Mouse (Mus musculus): Measurements from ENCODE around the gene Apol7a. TPM values are rescaled to one million over a fixed set of nuclear protein-coding genes. Genes with fewer than 3 reads are reported as not detected.

The Apol7a gene
- polyA plus RNA-seq, 1 experiment from 2014 or later, result 0.11 TPM

DNA sequence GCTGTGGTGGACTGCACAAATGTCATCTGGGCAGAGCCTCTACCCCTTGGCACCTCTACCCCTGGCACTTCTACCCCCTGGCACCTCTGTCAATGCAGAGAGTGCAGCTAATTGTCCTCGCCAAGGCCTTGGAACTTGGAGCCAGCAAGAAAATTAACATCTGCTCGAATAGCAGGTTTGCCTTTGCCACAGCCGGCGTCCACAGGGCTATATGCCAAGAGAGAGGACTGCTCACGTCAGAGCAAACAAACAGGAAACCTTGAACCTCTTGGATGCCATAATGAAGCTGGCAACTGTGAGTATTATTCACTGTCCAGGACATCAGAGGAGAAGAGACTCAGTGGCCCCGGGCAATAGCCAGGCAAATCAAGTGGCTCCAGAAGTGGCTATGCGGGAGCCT is 22.0 kb downstream of the Apol7a start:
- Histone ChIP-seq H3K9ac (ENCODE audit: low read length) (no peak overlapping the region), H3K4me2 (ENCODE audit: low read length) (no peak overlapping the region), H3K27me3 (ENCODE audit: control insufficient read depth, insufficient read depth, low read length) (no peaks in the 10 kb centered on the region), H3K27ac (replicated peaks in 1 of 2; ENCODE audit: control insufficient read depth in 1 of 2, insufficient read depth in 1 of 2, low read depth in 2 of 2, low read length in 2 of 2) (no peak overlapping the region), H3K4me3 (ENCODE audit: control insufficient read depth in 1 of 2, insufficient read depth in 1 of 2, low read depth in 1 of 2, low read length in 2 of 2) (no peak overlapping the region), H3K4me1 (ENCODE audit: control insufficient read depth in 2 of 2, insufficient read depth in 2 of 2, low read length in 2 of 2) (no peaks in the 10 kb centered on the region), H3K36me3 (ENCODE audit: control insufficient read depth, insufficient read depth, low read length) (no peaks in the 10 kb centered on the region), H3K9me3 (ENCODE audit: control insufficient read depth, low read length) (no peaks in the 10 kb centered on the region)
- WGBS, result 75% methylated on average over 7 of the region's 7 CpGs
- no peak for ATAC-seq (ENCODE audit: insufficient number of reproducible peaks, insufficient read depth, low FRiP score, low read depth)

DNA sequence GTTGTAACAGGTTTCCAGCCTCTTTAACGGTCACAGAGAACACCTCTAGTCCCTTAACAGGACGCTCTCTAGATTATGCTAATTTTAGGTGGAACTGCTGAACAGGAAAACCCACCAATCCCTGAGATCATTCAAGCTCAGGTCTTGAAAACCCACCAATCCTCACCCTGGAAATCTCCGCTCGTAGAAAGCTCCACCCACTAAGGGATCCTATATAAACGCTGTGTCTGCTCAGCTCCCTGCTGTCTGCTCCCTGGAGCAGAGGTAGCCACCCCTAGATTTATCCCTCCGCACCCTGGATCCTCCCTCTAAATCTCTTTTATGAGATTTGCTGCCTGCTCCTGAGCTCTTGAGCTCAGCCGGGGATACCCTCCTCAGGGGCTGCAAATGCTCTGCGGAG is 28.3 kb downstream of the Apol7a start:
- H3K27ac ChIP-seq (replicated peaks in 1 of 2; ENCODE audit: control insufficient read depth in 1 of 2, insufficient read depth in 1 of 2, low read depth in 2 of 2, low read length in 2 of 2), result no peak overlapping the region
- no peak overlapping the region for H3K4me2 ChIP-seq (ENCODE audit: low read length)
- H3K36me3 ChIP-seq (ENCODE audit: control insufficient read depth, insufficient read depth, low read length), result no peaks in the 10 kb centered on the region
- peaks cover 12 to 22% of the 10 kb centered on the region in 2 experiments for H3K4me1 ChIP-seq (ENCODE audit: control insufficient read depth in 2 of 2, insufficient read depth in 2 of 2, low read length in 2 of 2)
- H3K27me3 ChIP-seq (ENCODE audit: control insufficient read depth, insufficient read depth, low read length), result no peaks in the 10 kb centered on the region
- H3K4me3 ChIP-seq (ENCODE audit: control insufficient read depth in 1 of 2, insufficient read depth in 1 of 2, low read depth in 1 of 2, low read length in 2 of 2), result no peak overlapping the region
- no peaks in the 10 kb centered on the region for H3K9me3 ChIP-seq (ENCODE audit: control insufficient read depth, low read length)
- ATAC-seq (ENCODE audit: insufficient number of reproducible peaks, insufficient read depth, low FRiP score, low read depth), result no peak
- 84% methylated on average over 8 of the region's 8 CpGs for WGBS
- H3K9ac ChIP-seq (ENCODE audit: low read length), result no peak overlapping the region

DNA sequence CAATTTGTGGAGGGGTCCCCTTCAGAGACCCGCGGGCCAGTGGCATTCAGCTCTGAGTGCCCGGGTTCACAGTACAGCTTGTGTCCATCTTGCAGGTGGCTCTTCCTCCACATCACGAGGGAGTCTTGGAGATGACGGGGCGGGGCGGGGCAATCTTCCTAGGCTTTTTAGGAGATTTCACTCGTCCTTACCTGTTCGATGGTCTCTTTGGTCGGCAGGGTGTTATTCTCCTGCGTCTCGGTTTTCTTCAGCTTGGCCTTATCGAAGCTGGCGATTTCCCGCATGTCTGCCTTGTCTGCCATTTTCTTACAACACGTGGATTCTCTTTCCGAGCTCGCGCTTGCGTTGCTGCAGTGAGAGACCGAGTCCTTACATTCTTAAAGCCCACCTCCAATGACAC is 28.9 kb downstream of the Apol7a start:
- Histone ChIP-seq H3K27me3 (ENCODE audit: control insufficient read depth, insufficient read depth, low read length) (no peaks in the 10 kb centered on the region), H3K27ac (replicated peaks in 1 of 2; ENCODE audit: control insufficient read depth in 1 of 2, insufficient read depth in 1 of 2, low read depth in 2 of 2, low read length in 2 of 2) (no peak overlapping the region), H3K9ac (ENCODE audit: low read length) (no peak overlapping the region), H3K4me2 (ENCODE audit: low read length) (no peak overlapping the region), H3K4me3 (ENCODE audit: control insufficient read depth in 1 of 2, insufficient read depth in 1 of 2, low read depth in 1 of 2, low read length in 2 of 2) (no peak overlapping the region), H3K9me3 (ENCODE audit: control insufficient read depth, low read length) (no peaks in the 10 kb centered on the region), H3K4me1 (ENCODE audit: control insufficient read depth in 2 of 2, insufficient read depth in 2 of 2, low read length in 2 of 2) (peaks cover 12 to 25% of the 10 kb centered on the region in 2 experiments), H3K36me3 (ENCODE audit: control insufficient read depth, insufficient read depth, low read length) (no peaks in the 10 kb centered on the region)
- ATAC-seq (ENCODE audit: insufficient number of reproducible peaks, insufficient read depth, low FRiP score, low read depth), result no peak
- 94% methylated on average over 21 of the region's 21 CpGs for WGBS

DNA sequence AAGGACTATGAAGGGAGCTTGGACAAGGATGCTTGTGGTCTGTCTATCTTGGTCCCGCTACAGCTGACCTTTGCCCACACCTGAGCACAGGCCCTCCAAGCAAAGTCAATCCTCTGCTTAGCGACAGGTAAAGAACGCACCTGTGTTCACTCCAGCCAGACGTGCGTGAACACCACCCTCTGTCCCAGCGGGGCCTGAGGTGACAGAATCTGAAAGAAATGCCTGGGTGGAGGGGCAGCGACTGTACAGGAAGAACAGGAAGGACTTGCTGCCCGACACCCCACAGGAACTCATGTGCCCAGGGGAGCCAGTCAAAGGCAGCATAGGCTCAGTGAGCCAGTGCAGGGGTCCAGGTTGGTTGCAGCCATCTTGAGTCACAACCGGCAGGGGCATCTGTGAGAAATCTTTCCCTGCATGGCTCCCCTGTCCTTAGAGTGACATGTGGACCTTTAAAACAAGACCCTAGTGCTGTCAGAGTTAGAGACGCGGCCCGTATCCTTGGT is 30.0 kb downstream of the Apol7a start:
- H3K36me3 ChIP-seq (ENCODE audit: control insufficient read depth, insufficient read depth, low read length), result no peaks in the 10 kb centered on the region

DNA sequence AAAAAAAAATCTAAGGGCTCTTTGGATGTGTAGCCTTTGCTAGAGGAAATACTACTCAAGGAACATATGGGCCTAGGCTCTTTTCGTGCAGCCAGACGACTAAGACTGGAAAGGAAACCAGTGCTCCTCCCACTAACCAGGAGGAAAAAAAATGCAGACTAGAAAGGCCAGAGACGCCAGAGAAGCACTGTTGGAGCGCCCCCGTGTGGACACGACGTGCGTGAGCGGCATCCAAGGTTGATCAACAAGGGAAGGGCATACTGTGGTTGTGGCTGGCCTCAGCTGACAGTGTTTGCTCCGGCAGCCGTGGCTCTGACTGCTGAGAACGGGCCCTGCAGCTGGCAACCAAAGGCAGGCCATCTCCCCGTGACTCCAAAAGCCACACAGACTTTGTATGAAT is 30.8 kb downstream of the Apol7a start:
- WGBS, result under 1% methylated on average over 13 of the region's 13 CpGs
- peak overlapping the region; percentile 15 to 28; a peak in 3 of 4 replicates for H3K4me3 ChIP-seq (ENCODE audit: control insufficient read depth in 1 of 2, insufficient read depth in 1 of 2, low read depth in 1 of 2, low read length in 2 of 2)

More for the DNA sequence above, 30.0 kb downstream of the Apol7a start:
- Histone ChIP-seq H3K4me3 (ENCODE audit: control insufficient read depth in 1 of 2, insufficient read depth in 1 of 2, low read depth in 1 of 2, low read length in 2 of 2) (no peak overlapping the region), H3K9ac (ENCODE audit: low read length) (no peak overlapping the region), H3K27me3 (ENCODE audit: control insufficient read depth, insufficient read depth, low read length) (no peaks in the 10 kb centered on the region), H3K9me3 (ENCODE audit: control insufficient read depth, low read length) (no peaks in the 10 kb centered on the region), H3K4me2 (ENCODE audit: low read length) (no peak overlapping the region), H3K27ac (replicated peaks in 1 of 2; ENCODE audit: control insufficient read depth in 1 of 2, insufficient read depth in 1 of 2, low read depth in 2 of 2, low read length in 2 of 2) (no peak overlapping the region), H3K4me1 (ENCODE audit: control insufficient read depth in 2 of 2, insufficient read depth in 2 of 2, low read length in 2 of 2) (peaks cover 12 to 25% of the 10 kb centered on the region in 2 experiments)
- ATAC-seq (ENCODE audit: insufficient number of reproducible peaks, insufficient read depth, low FRiP score, low read depth), result no peak
- WGBS, result 85% methylated on average over 12 of the region's 12 CpGs

DNA sequence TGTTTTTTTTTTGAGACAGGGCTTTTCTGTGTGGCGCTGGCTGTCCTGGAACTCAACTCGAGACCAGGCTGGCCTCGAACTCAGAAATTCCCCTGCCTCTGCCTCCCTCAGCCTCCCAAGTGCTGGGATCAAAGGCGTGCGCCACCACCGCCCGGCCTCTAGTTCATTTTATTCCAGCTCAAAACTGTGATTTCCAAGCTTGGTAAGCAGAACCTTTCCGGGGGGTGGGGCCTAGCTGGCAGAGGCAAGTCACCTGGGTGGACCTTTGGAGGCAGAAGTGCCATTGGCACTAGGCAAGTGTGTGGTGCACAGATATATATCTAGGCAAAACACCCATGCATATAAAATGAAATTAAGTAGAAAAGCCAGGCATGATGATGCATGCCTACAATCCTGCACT is 31.4 kb downstream of the Apol7a start:
- H3K4me2 ChIP-seq (ENCODE audit: low read length), result peak overlapping the region; percentile 76; the same call in 1 of the 2 replicates
- no peak overlapping the region for H3K9ac ChIP-seq (ENCODE audit: low read length)
- H3K9me3 ChIP-seq (ENCODE audit: control insufficient read depth, low read length), result no peaks in the 10 kb centered on the region
- H3K27me3 ChIP-seq (ENCODE audit: control insufficient read depth, insufficient read depth, low read length), result no peaks in the 10 kb centered on the region
- H3K27ac ChIP-seq (replicated peaks in 1 of 2; ENCODE audit: control insufficient read depth in 1 of 2, insufficient read depth in 1 of 2, low read depth in 2 of 2, low read length in 2 of 2), result peak overlapping the region; percentile 26 to 47; a peak in 3 of 4 replicates
- H3K4me3 ChIP-seq (ENCODE audit: control insufficient read depth in 1 of 2, insufficient read depth in 1 of 2, low read depth in 1 of 2, low read length in 2 of 2), result no peak overlapping the region
- H3K36me3 ChIP-seq (ENCODE audit: control insufficient read depth, insufficient read depth, low read length), result no peaks in the 10 kb centered on the region
- ATAC-seq (ENCODE audit: insufficient number of reproducible peaks, insufficient read depth, low FRiP score, low read depth), result no peak
- WGBS, result 36% methylated on average over 8 of the region's 8 CpGs
- H3K4me1 ChIP-seq (ENCODE audit: control insufficient read depth in 2 of 2, insufficient read depth in 2 of 2, low read length in 2 of 2), result peaks cover 12 to 25% of the 10 kb centered on the region in 2 experiments

More for the DNA sequence above, 30.8 kb downstream of the Apol7a start:
- ATAC-seq (ENCODE audit: insufficient number of reproducible peaks, insufficient read depth, low FRiP score, low read depth), result peak; percentile 56; the same call in 1 of the 2 replicates
- Histone ChIP-seq H3K27ac (replicated peaks in 1 of 2; ENCODE audit: control insufficient read depth in 1 of 2, insufficient read depth in 1 of 2, low read depth in 2 of 2, low read length in 2 of 2) (peak overlapping the region in 1 of 2 experiments; percentile 26; a peak in 1 of 4 replicates), H3K36me3 (ENCODE audit: control insufficient read depth, insufficient read depth, low read length) (no peaks in the 10 kb centered on the region), H3K4me2 (ENCODE audit: low read length) (peak overlapping the region; percentile 55), H3K27me3 (ENCODE audit: control insufficient read depth, insufficient read depth, low read length) (no peaks in the 10 kb centered on the region), H3K9ac (ENCODE audit: low read length) (peak overlapping the region; percentile 56; the same call in 1 of the 2 replicates), H3K9me3 (ENCODE audit: control insufficient read depth, low read length) (no peaks in the 10 kb centered on the region), H3K4me1 (ENCODE audit: control insufficient read depth in 2 of 2, insufficient read depth in 2 of 2, low read length in 2 of 2) (peaks cover 12 to 25% of the 10 kb centered on the region in 2 experiments)

DNA sequence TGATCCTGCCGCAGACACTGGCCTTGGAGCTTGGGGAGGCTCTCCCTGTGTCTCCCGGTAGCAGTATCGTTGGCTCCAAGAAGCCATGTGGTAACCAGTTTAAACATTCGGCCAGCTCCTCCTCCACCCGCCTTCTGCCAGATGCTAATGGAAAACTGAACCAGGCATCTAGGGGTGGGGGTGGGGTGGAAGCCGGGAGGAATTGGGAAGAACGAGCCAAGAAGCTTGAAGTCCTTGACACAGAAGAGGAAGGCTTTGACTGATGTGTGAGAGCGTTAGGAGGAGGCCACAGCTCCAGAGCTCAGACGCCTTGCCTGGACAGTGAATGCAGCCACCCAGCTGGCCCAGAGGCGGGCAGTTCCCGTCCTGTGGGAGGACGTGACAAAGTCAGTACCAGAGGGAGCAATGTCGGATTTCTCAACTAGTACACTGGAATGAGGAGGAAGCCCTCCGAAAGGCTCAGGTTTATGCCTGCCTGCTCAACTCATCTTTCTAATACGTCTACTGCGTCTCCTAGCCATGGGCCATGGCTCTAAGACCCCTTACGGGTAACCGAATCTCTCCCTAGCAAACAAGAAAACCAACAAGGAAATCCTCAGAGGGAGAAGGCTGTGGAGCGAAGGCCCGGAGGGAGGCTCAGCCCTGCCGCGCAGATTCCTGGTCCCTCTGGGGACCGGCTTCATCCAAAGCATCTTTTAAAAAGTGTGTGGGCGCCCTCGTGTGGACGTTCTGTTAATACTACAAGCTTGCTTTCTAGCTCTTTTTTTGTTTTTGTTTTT is 32.0 kb downstream of the Apol7a start:
- Histone ChIP-seq H3K4me1 (ENCODE audit: control insufficient read depth in 2 of 2, insufficient read depth in 2 of 2, low read length in 2 of 2) (peaks cover 12 to 25% of the 10 kb centered on the region in 2 experiments), H3K9ac (ENCODE audit: low read length) (peak overlapping the region; percentile 73), H3K4me2 (ENCODE audit: low read length) (peak overlapping the region; percentile 76), H3K36me3 (ENCODE audit: control insufficient read depth, insufficient read depth, low read length) (no peaks in the 10 kb centered on the region), H3K4me3 (ENCODE audit: control insufficient read depth in 1 of 2, insufficient read depth in 1 of 2, low read depth in 1 of 2, low read length in 2 of 2) (peak overlapping the region; percentile 34 to 36), H3K27ac (replicated peaks in 1 of 2; ENCODE audit: control insufficient read depth in 1 of 2, insufficient read depth in 1 of 2, low read depth in 2 of 2, low read length in 2 of 2) (peak overlapping the region; percentile 88 to 97), H3K27me3 (ENCODE audit: control insufficient read depth, insufficient read depth, low read length) (no peaks in the 10 kb centered on the region), H3K9me3 (ENCODE audit: control insufficient read depth, low read length) (no peaks in the 10 kb centered on the region)
- 2% methylated on average over 26 of the region's 26 CpGs for WGBS
- ATAC-seq (ENCODE audit: insufficient number of reproducible peaks, insufficient read depth, low FRiP score, low read depth), result peak; percentile 57
